Mouse (Mus musculus) hindbrain, postnatal 0 days (tissue): ENCODE data around the gene Osbp2. TPM values are rescaled to one million over a fixed set of nuclear protein-coding genes. Genes with fewer than 3 reads are reported as not detected.

Experiments used
- ATAC-seq: fragments of 200-750 bp; cut with Nextera tagmentation; 2 replicates; pipeline ENCODE4 v1.8.0; 2017; ENCODE audit warnings: mild to moderate bottlenecking, moderate TSS enrichment, moderate library complexity
- DNase-seq: peaks from one replicate; pipeline ENCODE4 v3.0.0-alpha.2; 2015; ENCODE audit warnings: low spot score
- H3K27ac ChIP-seq: fragments of 300-500 bp; sonication (generic); 2 replicates; pipeline ENCODE4 v1.5.1; 2014; ENCODE audit warnings: mild to moderate bottlenecking
- H3K27me3 ChIP-seq: fragments of 300-500 bp; sonication (generic); 2 replicates; pipeline ENCODE4 v1.6.1; 2014; ENCODE audit warnings: low read length, mixed read lengths; ENCODE audit not compliant: insufficient read depth
- H3K36me3 ChIP-seq: fragments of 300-500 bp; sonication (generic); 2 replicates; pipeline ENCODE4 v1.6.1; 2014; ENCODE audit warnings: low read length, mixed read lengths; ENCODE audit not compliant: insufficient read depth
- H3K4me1 ChIP-seq: fragments of 300-500 bp; sonication (generic); 2 replicates; pipeline ENCODE4 v1.6.1; 2014; ENCODE audit warnings: antibody characterized with exemption, low read length, mixed read lengths; ENCODE audit not compliant: insufficient read depth
- H3K4me2 ChIP-seq: fragments of 300-500 bp; sonication (generic); 2 replicates; pipeline ENCODE4 v1.6.1; 2014; ENCODE audit warnings: low read depth, mild to moderate bottlenecking, low read length, moderate library complexity, mixed read lengths
- H3K4me3 ChIP-seq: fragments of 300-500 bp; sonication (generic); 2 replicates; pipeline ENCODE4 v1.5.1; 2014; ENCODE audit warnings: low read length
- H3K9ac ChIP-seq: fragments of 300-500 bp; sonication (generic); replicated peaks from 2 replicates; pipeline ENCODE4 v1.6.1; 2014; ENCODE audit warnings: mild to moderate bottlenecking, low read length, moderate library complexity, mixed read lengths
- H3K9me3 ChIP-seq: fragments of 300-500 bp; sonication (generic); 2 replicates; pipeline ENCODE4 v1.6.1; 2016; ENCODE audit warnings: low read length, mixed read lengths
- CTCF ChIP-seq: IDR thresholded peaks from 2 replicates; pipeline ENCODE4 v1.5.1; 2016; ENCODE audit warnings: antibody characterized with exemption, control low read depth, low read depth
- WGBS: fragments of 180-500 bp; shearing (Covaris S2); extraction: QIAGEN DNeasy Blood & Tissue Kit; methylation state at CpG from one replicate; pipeline ENCODE4 v1.1.7; 2014; 5-methylcytosine and 5-hydroxymethylcytosine counted together
- polyA plus RNA-seq: library from polyadenylated mRNA; unstranded; fragments of >200 nt; fragmentation: Nextera tagmentation; extraction: Ambion mirVana; gene quantifications from 2 replicates; pipeline ENCODE4 v1.2.1, GENCODE M21; 2015
- total RNA-seq: library from RNA; depleted of rRNA; stranded (reverse); fragments of >200 nt; gene quantifications from 2 replicates; pipeline ENCODE4 v1.2.3, GENCODE M21; 2014

The Osbp2 gene
- total and polyA plus RNA-seq, 2 experiments from 2014 or later: 39.7 to 87.5 TPM

DNA sequence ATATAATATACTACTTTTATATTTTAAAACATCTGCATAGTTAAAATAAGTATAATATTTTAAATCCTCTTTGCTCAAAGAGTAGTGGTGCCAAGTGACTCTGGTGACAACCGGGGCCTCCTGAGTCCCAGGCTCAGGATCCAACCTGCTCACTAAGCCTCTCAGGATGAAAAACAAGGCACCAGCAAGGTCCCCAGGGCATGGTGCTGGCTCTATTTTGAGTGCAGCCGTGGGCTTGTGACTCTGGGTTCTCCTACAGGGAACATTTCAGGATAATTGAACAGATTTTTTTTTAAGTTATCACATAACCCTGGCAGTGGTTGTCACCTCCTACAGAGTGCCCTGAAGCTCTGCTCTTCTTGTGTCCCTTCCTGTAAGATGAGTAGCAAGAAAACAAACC is 17.4 kb downstream of the Osbp2 start:
- no peak overlapping the region for H3K27ac ChIP-seq
- H3K36me3 ChIP-seq: no peaks in the 10 kb centered on the region
- H3K27me3 ChIP-seq: no peaks in the 10 kb centered on the region
- no peak for DNase-seq
- TF ChIP-seq CTCF: no peak
- H3K9me3 ChIP-seq: no peaks in the 10 kb centered on the region
- H3K4me3 ChIP-seq: no peak overlapping the region
- no peak for ATAC-seq
- no peak overlapping the region for H3K4me2 ChIP-seq
- no peaks in the 10 kb centered on the region for H3K4me1 ChIP-seq
- no peak overlapping the region for H3K9ac ChIP-seq
- 42% methylated on average over 2 of the region's 2 CpGs for WGBS

DNA sequence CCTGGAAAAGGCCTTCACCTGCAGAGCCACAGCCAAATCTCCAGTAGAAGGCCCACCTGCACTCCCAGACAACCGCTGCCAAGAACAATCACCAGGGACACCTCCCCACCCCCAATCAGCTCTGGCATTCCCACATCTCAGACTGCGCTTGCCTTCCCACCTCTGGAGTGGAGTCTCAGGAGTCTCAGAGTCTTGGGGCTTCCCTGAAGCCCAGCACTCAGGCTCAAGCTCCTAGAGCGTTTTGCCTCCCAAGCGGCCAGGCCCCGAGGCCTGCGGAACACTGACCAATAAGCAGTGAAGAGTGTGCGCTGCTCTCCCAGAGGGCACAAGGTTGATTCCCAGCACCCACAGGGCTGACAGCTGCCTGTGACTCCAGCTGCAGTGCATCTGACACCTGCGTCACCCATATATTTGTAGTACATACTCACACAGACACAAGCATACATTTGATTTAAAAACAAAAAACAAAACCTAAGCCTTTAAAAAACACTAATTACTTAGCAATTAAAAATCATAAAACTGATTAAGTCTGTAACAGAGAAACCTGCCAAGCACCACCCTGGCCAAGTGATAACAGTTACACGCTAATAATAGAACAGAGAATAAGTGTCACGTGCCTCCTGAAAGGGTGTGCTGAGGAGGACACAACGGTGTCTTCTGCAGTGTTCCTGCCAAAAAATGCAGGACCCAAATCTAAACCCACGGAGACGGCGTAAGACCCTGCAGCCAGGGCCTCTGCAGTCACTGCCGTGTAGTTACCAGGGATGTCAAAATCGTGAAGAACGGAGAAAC is 19.6 kb downstream of the Osbp2 start:
- Histone ChIP-seq H3K9ac (no peak overlapping the region), H3K4me2 (no peak overlapping the region), H3K27ac (no peak overlapping the region), H3K27me3 (no peaks in the 10 kb centered on the region), H3K4me1 (no peaks in the 10 kb centered on the region), H3K36me3 (no peaks in the 10 kb centered on the region), H3K4me3 (no peak overlapping the region), H3K9me3 (no peaks in the 10 kb centered on the region)
- no peak for TF ChIP-seq CTCF
- 67% methylated on average over 17 of the region's 17 CpGs for WGBS
- ATAC-seq (no peak), DNase-seq (no peak)

DNA sequence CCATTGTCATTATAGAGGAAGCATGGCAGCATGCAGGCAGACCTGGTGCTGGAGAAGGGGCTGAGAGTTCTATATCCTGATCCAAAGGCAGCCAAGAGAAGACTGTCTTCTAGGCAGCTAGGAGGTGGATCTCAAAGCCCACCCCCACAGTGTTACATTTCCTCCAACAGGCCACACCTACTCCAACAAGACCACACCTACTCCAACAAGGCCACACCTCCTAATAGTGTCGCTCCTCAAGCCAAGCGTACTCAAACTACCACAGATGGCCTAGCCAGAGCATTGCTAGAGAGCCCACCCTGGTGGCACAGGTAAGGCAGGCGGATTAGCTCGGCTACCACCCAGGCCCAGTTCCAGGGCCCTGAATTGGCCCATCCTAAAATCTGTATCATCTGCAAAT is 28.4 kb downstream of the Osbp2 start:
- ATAC-seq (no peak), DNase-seq (no peak)
- WGBS: 75% methylated on average over 4 of the region's 4 CpGs
- Histone ChIP-seq H3K9me3 (no peaks in the 10 kb centered on the region), H3K4me2 (no peak overlapping the region), H3K4me3 (no peak overlapping the region), H3K9ac (no peak overlapping the region), H3K4me1 (no peaks in the 10 kb centered on the region), H3K36me3 (no peaks in the 10 kb centered on the region), H3K27ac (0 out of 2 replicates have a peak overlapping the region, but pooled peaks have one; percentile 77), H3K27me3 (no peaks in the 10 kb centered on the region; the same call in 1 of the 2 replicates)
- no peak for TF ChIP-seq CTCF

DNA sequence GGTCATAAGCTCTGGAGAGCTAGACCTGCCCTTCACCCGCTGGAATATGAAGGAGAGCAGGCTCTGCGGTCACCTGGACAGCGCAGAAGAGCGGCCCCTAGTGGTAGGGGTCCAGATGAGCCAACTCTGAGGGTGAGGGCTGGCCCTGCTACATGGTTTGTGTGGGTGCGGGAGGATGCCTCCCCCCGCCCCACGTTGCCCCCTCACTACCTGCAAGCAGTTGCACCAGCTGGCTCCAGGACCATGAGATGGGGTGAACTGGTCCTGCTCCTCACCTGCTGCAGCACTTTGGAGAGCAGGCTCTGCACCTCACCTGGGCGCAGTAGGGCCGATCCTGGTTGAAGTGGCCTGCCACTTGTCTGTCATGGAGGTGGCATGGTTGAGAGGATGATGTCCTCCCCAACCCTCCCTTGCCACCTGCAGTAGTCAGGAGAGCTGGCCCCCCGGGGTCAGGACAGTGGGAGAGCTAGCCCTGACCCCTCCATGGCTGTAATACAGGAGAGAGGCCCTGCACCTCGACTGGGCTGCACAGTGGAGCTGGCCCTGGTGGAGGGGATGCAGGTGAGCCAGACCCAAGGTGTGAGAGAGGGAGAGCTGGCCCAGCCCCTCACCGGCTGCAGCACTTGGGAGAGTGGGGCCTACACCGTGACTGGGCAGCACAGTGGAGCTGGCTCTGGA is 29.1 kb downstream of the Osbp2 start:
- H3K4me1 ChIP-seq: no peaks in the 10 kb centered on the region
- no peaks in the 10 kb centered on the region for H3K36me3 ChIP-seq
- WGBS: 47% methylated on average over 13 of the region's 13 CpGs
- no peak overlapping the region for H3K9ac ChIP-seq
- no peak overlapping the region for H3K4me2 ChIP-seq
- H3K27ac ChIP-seq: peak overlapping the region; percentile 77
- TF ChIP-seq CTCF: peak; percentile 74
- no peaks in the 10 kb centered on the region; the same call in 1 of the 2 replicates for H3K27me3 ChIP-seq
- ATAC-seq (peak; percentile 30), DNase-seq (peak; percentile 34)
- no peak overlapping the region for H3K4me3 ChIP-seq
- H3K9me3 ChIP-seq: no peaks in the 10 kb centered on the region

DNA sequence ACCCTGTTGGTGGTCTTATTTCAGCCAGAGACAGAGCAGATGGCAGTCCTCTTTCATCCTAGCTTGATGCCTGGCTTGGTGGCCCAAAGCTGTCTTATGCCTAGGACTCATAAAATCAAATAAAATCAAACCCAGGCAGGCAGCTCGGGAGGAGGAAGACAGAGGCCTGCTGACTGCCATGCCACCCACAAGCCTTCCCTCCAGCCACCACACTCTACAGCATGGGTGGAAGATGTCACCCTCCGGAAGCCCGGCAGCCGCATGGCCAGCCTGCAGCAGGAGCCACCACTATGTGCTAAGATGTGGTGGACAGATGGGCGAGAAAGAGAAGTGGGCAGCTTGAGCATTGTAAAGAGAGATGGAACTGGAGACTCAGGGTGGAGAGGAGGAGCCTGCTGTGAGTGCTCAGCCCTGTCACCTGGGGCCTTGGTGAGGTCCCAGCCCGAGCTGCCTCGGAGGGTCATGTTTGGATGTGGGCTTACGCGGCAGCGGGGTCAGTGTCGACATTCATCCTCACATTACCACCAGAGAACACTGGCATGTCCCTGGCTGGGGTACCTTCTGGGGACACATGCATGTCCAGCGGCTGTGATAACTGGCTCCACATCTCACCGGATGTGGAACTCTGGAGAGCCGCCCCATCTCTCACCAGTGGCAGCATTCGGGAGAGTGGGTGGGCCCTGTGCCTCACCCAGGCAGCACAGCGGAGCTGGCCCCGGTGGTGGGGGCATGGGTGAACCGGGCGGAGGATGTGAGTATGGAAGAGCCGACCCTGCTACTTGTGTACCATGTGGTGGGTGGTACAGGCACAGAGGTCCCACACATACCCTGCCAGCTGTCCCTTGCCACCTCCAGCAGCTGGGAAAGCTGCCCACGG is 29.9 kb downstream of the Osbp2 start:
- peak overlapping the region; percentile 77 for H3K27ac ChIP-seq
- H3K9ac ChIP-seq: no peak overlapping the region
- DNase-seq: peak; percentile 58
- 38% methylated on average over 21 of the region's 21 CpGs for WGBS
- H3K27me3 ChIP-seq: no peaks in the 10 kb centered on the region; the same call in 1 of the 2 replicates
- no peaks in the 10 kb centered on the region for H3K9me3 ChIP-seq
- TF ChIP-seq CTCF: no peak
- no peak overlapping the region for H3K4me2 ChIP-seq
- peak; percentile 74 for ATAC-seq
- no peaks in the 10 kb centered on the region for H3K4me1 ChIP-seq
- no peak overlapping the region for H3K4me3 ChIP-seq
- H3K36me3 ChIP-seq: no peaks in the 10 kb centered on the region

- no peak for ATAC-seq
- no peak overlapping the region for H3K4me2 ChIP-seq
- WGBS: 55% methylated on average over 6 of the region's 6 CpGs
- DNase-seq: peak; percentile 59
- TF ChIP-seq CTCF: peak; percentile 63
- no peaks in the 10 kb centered on the region for H3K4me1 ChIP-seq
- H3K4me3 ChIP-seq: no peak overlapping the region
- H3K9me3 ChIP-seq: no peaks in the 10 kb centered on the region
- no peaks in the 10 kb centered on the region for H3K36me3 ChIP-seq
- no peak overlapping the region for H3K9ac ChIP-seq
- H3K27ac ChIP-seq: no peak overlapping the region
- H3K27me3 ChIP-seq: no peaks in the 10 kb centered on the region; the same call in 1 of the 2 replicates
Observed at GRCm38 (mm10) chr11:3832193-3832901, 31.4 kb downstream of the Osbp2 start.
